Mouse (Mus musculus): ENCODE measurements around the gene Gm45711.
A peak's percentile ranks its signal among the peaks of the same experiment; 100 is the strongest.
"Not testable (repeated sequence)": the region's sequence is repeated elsewhere in the genome, so short reads cannot be mapped to it uniquely, and the experiment has no call there.

Gm45711 gene

DNA sequence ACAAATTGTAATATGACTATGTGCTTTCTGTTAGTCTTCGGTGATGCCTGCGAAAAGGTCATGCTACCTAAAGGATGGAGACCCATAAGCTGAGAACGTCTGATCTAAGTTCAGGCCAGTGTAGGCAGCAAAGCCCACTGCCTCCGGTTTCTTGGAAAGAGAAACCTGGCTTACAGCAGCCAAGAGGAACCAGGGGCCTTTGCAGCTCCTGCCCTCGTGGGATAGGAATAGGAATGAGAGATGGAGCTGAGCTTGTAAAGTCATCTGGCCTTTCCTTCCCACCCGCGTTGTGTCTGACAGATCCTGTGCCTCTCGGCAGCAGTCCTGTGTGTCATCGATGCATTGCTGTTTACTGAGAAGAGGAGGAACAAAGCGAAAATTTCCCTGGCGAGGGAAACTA lies 11.4 kb upstream of the Gm45711 start, which contains the start of gene Gm11020:
TSS of gene Gm11020 (plus strand) at position 301 of the 400 bp plus-strand sequence.
- DNase-seq (ENCODE audit: low spot score in 2 of 2): not testable (repeated sequence)

DNA sequence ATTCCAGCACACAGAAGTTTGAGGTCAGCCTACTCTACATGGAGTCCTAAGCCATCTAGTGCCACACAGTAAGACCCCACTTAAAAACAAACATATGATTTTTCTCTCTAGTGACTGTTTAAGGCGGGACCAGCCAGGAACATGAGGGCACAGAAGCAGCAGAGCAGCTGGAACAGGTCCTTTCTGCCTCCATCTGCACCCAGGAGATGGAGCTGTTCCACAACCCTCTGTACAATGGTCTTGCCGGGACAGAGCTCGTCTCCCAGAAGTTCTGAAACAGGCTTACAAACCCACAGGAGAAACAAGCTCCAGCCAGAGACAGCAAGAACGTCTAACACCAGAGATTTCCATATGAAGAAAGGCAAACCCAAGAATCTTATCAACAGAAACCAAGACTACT lies 3.4 kb upstream of the Gm45711 start:
- no peak for DNase-seq (ENCODE audit: low spot score in 2 of 2)

DNA sequence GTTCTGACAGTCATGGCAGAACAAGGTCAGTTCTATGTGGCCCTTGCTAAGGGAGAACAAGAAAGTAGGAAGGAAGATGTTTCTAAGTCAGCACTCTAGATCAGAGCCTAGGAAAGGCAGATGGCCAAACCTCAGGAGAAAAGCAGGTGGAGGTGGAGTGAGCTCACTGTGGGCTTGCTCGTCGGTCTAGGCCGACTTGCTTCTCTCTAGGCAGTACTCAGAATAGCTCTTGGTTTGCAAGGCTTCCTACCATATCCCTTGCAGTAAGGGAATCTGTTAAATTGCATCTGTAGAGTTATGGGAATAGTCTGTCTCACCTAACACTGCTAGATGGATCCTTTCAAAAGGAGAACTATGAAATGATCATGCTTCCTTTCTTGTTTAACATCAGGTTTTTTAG lies 2.1 kb upstream of the Gm45711 start:
- not testable (repeated sequence) for DNase-seq (ENCODE audit: low spot score in 2 of 2)

DNA sequence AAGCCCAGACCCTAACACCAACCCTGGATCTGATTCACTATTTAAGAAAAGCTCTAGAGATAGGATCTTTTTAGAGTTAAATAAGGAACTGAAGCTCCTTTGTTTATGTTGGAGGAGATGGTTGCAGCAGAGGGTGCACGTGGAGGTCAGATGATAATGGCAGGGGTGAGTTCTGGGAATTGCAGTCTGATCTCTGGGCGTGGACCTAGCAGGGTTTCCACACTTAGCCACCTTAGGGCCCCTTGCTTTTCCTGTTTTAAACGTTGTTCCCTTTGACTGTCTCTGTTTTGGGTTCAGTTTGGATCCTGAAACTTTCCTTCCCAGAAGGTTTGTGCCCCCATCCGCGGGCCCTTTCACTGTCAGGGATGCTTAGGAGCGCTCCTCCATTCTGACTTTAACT lies 1.5 kb downstream of the Gm45711 start:
- not testable (repeated sequence) for DNase-seq (ENCODE audit: low spot score in 2 of 2)

DNA sequence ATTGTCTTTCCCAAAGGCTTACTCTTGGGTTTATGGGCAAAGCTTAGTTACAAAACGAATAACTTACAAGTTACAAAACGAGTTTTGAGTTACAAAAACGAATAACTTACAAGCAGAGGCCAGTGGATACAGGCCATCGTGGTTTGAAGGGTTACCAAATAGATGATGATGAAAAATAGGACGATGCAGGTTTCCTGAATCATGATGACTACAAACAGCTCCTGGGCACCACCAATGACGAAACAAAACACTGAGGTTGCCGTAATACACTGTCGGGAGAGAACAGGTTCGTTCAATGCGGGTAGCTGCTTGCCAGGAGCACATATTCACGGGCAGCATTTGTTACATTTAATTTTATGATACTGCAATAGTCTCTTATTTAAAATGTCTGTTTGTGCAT lies 4.9 kb downstream of the Gm45711 start:
- no peak for DNase-seq (ENCODE audit: low spot score in 2 of 2)

DNA sequence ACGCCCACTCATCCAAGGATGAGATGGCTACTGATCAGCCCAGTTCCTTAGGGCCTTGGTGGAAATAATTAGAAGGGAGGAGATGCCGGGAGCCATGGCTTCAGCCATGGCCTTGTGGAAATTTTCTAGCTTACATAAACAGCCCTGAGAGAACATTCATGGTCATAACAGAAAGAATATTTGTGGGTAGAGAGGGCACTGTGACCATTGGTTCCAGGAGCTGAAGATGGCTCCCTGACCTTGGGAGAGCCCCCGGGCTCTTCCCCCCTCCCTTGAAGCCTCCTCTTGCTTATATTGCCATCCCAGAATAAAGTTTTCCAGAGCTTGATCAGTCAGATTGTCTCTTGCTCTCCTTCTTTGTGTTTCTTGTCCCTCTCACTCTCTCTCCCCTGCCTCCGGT lies 7.3 kb downstream of the Gm45711 start:
- DNase-seq (ENCODE audit: low spot score in 2 of 2): not testable (repeated sequence)

DNA sequence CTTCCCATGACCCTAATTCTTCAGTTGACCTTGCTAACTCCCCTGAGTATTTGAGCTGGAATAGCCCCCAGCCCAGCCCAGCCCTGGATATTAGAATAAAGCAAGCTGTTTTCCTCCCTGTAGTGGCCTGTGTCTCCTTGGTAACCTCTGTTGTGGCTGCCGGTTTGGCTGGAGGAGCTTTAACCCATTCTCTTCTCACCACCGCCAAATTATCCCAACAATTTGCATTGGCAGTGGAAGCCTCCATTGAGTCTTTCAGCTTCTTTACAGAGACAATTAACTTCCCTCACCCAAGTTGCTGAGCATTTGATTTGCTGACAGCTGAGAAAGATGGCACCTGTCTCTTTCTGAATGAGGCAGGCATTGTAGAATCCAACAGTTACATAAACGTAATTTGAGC lies 8.3 kb downstream of the Gm45711 start:
- DNase-seq (ENCODE audit: low spot score in 2 of 2): not testable (repeated sequence)

DNA sequence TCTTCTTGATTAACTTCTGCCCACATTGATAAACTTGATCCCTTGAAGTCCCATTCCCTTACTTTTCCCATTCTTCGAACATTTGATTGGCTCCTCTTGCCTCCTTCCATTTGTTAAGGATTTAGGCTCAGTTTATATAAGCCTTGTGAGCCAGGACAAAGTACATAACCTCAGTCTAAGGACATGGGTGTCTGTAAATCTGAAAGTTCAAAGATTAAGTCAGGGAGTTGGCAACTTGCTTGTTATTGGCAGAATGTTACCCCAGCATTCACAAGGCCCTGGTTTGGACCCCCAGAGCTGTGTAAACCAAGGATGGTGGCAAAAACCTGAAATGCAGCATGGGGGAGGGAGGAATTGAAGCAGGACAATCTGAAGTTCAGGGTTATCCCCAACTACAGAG lies 15.5 kb downstream of the Gm45711 start:
- DNase-seq (ENCODE audit: low spot score in 2 of 2): no peak

DNA sequence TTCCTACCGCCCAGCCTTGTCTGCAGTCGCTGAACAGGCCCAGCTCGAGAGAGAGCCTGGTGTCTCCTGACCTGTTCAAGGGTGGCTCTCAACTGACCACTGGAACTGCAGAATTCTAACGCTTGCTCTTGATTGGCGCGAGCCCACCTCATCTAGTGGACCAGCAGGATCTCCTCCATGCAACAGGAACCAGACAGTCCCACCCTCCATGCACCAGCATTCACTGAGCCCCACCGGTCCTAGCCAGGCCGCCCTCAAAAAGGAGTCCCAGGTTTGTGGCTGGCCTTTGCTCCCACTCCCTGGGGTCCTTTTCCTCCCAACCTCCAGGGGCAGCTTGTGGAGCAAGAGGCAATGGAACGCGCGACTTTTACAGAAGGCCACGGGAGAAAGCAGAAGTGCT lies 16.8 kb downstream of the Gm45711 start, which contains the start of gene Cmtm2a:
TSS of gene Cmtm2a (minus strand) at position 101 of the 400 bp plus-strand sequence.
- DNase-seq (ENCODE audit: low spot score in 2 of 2): not testable (repeated sequence)

DNA sequence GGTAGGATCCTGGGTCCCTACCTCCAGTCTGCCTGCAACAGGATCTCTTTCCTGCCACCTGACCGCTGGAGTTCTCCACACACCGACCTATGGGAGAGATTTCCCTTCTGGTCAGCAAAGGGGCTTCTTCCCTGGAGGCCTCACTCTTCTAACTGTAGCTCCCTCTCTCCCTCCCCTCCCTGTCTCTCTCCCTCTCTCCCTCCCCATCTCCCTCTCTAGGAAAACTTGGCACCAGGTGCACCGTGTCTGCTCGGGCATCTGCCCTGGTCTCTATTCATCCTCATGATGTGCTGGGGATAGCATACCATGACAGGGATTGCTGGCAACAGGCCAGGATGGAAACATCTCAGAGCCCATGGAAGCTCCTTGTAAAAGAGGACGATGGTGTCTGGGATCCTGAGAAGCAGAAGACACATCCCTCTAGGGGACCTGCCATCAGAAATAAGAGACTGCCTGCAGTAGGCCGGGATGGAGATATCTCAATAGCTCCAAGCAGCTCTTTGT lies 40.9 kb downstream of the Gm45711 start:
- DNase-seq (ENCODE audit: low spot score in 2 of 2): no peak

DNA sequence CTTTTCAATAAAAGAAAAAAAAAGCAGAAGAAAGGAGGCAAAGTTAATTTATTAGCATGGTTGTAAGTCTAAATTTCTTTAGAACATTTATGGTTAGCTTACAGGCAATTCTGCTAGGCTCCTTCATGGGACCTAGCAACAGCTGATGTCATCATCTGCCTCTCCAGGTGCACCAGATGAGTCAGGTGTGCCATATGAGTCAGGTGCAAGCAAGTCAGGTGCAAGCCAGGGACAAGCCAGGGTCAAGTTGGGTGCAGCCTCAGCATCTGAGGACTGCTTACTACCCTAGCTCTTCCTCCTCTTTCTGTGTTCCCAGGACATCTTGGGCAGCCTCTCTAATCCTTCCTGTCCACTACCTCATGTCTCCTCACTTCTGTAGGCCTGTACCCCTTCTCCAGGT lies 41.5 kb downstream of the Gm45711 start:
- DNase-seq (ENCODE audit: low spot score in 2 of 2): no peak

DNA sequence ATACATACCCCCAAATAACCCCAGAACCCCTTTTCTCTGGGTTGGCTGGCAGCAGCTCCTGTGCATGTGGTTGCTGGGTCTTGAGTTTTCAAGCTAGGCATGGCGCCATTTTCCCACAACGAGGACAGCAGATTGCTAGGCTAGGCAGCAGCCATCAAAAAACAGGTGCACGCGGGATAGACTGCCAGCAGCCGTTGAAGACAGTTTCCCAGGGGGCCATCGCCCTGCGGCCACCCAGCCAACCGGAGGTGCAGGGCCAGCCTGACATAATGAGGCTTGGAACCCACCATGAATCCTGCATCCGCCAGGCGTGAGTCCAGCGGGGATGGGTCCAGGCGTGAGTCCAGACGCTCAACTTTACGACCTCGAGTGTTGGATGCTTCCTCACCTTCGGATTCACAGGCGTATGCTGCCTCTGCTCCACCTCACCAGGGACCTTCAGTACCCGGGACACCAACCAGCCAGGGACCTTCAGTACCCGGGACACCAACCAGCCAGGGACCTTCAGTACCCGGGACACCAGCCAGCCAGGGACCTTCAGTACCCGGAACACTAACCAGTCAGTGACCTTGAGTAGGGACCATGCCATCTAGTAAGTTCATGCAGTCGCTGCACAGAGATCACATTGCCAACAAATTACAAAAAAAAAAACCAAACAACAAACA lies 45.5 kb downstream of the Gm45711 start:
- DNase-seq (ENCODE audit: low spot score in 2 of 2): not testable (repeated sequence)

DNA sequence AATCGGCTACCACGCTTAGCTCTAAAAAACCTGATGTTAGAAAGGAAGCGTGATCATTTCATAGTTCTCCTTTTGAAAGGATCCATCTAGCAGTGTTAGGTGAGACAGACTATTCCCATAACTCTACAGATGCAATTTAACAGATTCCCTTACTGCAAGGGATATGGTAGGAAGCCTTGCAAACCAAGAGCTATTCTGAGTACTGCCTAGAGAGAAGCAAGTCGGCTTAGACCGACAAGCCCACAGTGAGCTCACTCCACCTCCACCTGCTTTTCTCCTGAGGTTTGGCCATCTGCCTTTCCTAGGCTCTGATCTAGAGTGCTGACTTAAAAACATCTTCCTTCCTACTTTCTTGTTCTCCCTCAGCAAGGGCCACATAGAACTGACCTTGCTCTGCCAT lies 48.1 kb downstream of the Gm45711 start:
- not testable (repeated sequence) for DNase-seq (ENCODE audit: low spot score in 2 of 2)

DNA sequence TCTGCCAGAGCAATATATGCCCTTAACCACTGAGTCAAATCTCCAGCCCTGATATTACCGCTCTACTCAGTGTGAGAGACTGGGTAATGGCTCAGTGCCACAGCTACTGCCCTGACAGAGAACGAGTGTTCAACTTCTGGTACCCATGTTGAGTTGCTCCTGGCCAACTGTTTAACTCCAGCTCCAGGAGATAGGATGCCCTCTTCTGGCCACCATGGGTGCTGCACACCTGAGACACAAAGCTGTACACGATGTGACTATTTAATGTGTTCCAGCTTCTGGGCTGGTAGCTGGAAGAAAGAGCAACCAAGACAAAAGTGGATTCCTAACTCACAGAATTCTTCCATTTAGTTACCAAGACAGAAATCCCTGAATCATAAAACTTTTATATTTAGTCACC lies 56.9 kb downstream of the Gm45711 start:
- DNase-seq (ENCODE audit: low spot score in 2 of 2): peak; percentile 65 to 81

DNA sequence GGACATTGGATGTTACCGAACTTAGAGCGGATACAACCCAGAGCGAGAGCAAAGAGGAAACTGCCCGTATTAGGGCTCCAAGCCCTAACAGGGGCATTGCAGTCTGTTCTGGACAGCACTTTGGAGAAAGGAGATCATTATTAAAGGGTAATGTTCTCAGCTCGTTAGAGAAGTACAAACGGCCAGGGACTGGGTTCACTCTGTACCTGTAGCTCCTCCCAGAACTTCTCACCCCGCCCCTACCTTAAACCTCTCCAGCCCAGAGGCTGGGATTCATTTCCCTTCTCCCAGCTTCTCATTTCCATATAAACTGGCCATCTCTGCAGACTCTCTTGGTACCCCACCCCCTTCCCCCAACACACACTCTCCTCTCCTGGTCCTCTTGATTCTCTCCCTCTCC lies 58.4 kb downstream of the Gm45711 start:
- DNase-seq (ENCODE audit: low spot score in 2 of 2): no peak

DNA sequence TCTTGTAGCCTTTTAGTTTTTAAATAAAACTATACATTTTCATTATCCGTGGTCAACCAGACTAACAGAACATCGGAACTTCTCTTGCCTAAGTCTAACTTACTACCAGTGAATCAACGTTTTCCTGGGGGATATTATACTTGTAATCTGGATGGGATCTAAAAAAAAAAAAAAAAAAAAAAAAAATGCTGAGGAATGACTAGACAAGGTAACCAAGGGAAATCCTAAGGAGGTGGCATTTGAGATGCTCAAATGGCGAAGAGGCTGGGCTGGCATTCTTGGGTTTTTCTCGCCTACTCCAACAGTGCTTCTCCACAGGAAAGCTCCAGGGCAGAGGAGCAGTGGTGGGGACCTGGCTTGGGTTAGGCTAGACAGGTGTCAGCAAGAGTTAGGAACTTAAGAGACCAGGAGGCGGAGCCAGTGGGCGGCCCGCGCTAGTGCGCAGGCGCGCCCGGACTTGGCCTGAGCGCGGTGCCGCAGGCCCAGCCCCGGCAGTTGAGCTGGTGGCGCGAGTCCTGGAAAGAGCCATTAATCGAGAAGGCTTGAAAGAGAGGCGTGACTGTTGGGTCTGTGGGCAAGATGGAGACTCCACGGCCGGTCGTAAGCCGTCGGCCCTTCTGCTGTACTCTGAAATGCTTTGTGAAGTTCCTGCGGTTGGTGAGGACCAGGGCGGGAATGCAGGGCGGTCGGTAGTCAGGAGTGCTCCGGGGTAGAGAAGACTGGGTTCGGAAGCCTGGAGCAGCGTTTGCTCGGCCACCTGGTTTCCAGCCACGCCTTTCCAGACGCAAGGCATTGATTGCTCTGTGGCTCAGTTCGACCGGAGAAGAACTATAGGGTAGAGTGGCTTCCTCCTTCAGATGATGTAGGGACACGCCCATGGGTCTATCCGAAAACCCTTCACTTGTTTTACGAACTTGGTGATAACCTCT lies 59.2 kb downstream of the Gm45711 start, which contains the start of gene Cklf:
TSS of gene Cklf (plus strand) at position 423 of the 929 bp plus-strand sequence.
- peak; percentile 86 to 93 for DNase-seq (ENCODE audit: low spot score in 2 of 2)

DNA sequence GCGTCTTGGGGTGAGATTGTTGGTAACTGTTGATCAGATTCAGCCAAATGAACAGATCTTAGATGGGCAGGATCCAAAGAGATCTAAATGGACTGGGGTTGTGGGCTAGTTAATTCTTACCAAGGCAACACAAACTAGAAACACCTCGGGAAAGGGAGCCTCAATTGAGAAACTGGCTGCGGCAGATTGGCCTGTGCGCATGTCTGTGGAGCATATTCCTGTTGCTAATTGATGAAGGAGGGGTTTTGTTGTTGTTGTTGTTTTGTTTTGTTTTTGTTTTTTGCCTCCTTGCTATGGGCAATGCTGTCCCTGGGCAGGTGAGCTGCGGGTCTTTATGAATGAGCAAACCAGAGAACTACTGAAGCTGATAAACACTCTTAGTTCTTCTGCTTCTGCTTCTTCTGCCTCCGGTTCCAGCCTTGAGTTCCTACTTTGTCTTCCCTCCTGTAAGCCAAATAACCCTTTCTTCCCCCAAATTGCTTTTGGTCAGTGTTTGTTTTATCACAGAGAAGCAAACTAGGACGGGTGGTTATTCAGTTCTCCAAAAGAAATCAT lies 60.4 kb downstream of the Gm45711 start:
- no peak for DNase-seq (ENCODE audit: low spot score in 2 of 2)

DNA sequence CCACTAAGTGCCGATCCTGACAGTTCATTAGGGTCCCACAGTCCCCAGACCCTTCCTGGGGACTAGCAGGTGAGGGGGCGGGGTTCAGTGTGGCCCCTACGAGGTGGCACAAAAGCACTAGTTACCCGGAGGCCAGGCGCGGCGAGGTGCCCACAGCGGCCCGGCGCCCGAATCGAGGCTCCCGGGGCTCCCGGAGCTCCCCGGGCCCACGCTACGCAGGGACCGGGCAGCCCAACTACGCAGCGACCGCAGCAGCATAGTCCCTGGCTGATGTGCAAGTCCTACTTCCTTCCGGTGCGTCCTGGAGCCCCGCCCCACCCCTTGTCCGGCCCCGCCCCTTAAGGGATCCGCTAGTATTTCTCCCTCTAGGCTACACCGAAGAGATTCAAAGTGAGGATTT lies 61.6 kb downstream of the Gm45711 start, which contains the start of gene Tk2:
TSS of gene Tk2 (minus strand) at position 283 of the 400 bp plus-strand sequence.
- DNase-seq (ENCODE audit: low spot score in 2 of 2): peak; percentile 80 to 91

DNA sequence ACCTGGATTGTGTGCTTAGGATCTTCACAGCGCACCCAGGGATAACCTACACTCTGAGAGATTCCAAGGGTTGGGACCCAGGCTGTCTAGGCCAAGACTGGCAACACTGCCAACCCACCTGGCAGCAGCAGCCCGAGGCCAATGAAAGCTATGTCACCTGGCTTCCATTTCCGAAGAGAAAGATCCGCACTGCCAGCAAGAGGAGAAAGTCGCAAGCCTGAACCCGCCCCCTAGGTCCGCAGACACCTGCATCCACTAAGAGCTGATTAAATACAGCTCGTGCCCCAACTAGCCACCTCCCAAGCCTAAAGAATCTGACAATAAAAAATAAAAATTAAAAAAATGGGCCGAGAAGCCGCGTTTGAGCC lies 62.0 kb downstream of the Gm45711 start:
- peak; percentile 37 to 72 for DNase-seq (ENCODE audit: low spot score in 2 of 2)

DNA sequence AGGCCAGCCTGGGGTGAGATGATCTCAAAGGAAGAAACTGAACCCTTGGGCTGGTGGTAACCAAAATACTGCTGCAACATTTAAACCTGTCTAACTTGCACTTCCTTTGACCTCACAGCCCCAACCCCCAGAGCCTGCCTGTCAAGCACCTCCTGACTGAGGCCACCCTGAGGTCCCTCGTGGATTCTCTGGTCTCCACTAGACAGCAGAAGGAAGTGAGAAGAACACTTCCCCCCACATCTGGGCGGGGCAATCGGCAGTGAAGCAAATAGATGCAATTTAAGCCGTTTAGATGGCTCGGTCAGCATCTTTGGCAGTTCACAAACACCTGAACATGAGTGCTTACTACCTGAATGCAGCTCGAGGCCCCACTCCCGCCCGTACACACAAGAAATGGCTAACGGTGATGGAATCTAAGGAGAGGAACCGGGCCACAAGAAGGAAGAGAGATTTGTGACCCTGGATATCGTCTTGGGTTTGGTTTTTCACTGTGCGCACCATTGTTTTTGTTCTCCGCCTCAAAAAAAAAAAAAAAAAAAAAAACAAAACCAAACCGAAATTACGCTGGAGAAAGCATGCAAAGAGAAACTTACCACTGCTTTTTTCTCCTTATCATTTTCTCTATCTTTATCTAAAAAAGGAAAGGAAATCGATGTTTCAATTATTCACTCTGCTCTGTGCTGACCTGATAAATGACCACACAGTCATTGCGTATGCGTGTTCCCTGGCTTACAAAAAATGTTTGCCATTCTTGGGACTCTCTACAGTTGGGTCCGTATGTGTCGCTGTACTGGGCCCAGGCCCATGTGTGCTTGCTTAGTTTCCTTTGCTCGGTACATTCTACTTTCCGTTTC lies 62.6 kb downstream of the Gm45711 start:
- DNase-seq (ENCODE audit: low spot score in 2 of 2): peak; percentile 77 to 82

DNA sequence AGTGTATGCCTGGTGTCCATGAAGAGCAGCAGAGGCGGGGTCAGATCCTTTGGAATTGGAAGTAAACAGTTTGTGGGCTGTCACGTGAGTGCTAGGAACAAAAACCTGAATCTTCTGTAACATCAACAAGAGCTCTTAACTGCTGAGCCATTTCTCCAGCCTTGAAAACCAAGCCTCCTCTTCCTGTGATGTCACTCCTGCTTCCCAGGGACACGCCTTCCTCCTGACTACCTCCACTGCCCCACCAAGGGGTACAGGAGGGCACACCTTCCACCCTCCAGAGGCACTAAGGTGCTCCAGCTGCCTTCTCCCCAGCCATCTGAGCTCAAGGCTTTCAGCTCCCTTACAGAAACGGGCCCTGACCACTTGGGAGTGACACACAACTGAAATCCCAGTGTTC lies 63.3 kb downstream of the Gm45711 start:
- DNase-seq (ENCODE audit: low spot score in 2 of 2): no peak
